Mouse (Mus musculus) embryo, embryonic 10 days (tissue): Measurements from ENCODE around the gene Insm2.

Source experiments
- DNase-seq: peaks from one replicate; pipeline ENCODE4 v3.0.0-alpha.2; 2015; ENCODE audit warnings: low spot score

Insm2 gene

DNA sequence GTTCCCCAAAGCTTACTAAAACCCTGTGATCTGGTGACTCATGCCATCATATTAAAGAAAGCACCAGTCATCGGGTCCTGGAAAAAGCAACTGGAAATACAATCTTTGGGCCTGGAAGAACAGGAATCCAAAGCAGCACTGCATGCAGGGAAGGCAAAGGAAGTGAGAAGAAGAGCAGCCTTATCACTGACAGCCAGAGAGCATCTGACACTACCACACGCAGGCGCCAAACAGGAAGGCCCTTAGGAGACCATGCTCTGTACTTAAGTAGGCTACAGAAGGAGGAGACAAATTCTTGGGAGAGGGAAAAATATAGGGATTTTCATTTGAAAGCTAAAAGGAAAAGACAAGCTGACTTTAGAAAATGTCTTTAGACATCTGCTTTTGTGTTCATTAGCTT, 5.2 kb downstream of the Insm2 start:
- DNase-seq = no peak

DNA sequence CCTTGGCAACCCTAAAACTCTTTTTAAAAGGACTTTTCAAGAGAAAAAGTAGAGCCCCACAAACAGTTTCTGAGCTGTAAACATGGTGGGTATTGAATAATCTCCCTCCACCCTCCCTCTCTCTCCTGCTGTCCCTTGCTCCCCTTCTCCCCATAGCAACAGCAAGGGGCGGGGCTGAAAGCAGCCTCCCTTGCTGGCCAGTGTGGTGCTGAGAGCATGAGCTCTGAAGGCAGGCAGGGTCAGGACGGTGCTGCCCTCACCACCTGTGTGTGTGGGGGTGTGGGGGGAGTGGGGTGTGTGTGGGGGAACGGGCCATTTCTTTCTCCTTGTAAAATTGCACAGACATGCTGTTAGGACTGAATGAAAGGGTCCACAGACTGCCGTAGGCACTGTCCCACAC, 8.7 kb downstream of the Insm2 start:
- peak; percentile 25 for DNase-seq

DNA sequence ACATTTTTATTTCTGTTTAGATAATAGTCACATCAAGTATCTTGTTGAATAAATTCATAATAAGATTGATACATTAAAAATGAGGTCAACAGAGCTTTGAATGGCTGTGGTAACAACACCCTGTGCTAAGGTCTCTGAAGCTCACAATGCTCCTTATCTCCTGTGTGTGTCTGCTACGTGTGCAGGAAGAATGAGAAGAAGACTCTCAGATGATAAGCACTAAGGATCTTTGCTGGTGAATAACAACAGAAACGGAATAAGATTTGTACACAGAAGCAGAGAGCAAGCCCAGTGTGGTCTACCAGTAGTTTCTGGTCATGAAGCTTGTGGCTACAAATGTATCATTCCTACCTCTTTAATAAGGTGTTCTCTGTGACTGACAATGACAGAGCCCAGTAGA, 11.6 kb downstream of the Insm2 start:
- no peak for DNase-seq

DNA sequence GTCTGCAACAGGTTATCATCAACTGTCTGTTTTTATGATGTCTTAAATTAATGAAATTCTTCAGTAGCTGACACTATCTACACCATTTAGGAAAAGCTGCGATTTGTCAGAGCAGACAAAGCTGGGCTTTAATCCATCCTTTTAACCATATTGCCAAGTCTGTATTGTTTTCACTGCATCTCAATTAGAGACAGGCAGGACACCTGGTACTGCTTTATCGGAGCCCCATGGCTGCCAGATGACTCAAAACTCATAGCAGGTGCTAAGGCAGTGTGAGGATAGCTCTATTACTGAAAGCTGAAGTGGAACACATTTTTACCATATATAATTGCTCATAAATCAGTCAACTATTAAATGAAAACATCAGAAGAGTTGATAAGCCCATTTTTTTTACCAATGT, 21.1 kb downstream of the Insm2 start:
- DNase-seq = no peak

DNA sequence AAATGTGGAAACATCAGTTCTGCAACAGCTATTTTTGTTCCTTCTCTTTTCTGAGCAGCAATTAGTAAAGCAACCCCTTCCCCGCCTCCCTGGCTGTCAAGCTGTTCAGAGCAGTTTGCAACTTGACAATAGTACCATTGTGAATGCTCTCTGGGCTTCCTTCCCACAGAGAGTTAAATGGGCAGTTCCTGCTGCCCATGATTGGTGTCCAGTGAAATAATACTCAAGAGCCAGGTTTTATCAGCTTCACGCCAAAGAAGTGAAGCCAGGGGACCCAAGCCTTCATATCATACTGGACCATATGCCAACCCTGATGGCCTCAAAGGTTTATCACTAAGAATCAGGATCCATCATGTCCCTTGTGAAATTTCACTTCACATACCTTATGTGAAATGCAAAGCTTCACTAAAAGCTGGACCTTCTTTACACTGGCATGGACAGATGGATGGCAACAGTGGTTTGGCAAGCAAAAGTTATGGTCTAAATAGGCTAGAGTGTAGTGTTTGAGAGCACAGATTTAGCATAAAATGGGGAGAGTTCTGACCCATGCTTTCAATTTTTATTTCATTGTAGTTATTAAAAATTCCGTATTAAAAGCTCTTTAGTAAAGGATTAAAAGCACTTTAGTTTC, 23.5 kb downstream of the Insm2 start:
- DNase-seq = peak; percentile 56

DNA sequence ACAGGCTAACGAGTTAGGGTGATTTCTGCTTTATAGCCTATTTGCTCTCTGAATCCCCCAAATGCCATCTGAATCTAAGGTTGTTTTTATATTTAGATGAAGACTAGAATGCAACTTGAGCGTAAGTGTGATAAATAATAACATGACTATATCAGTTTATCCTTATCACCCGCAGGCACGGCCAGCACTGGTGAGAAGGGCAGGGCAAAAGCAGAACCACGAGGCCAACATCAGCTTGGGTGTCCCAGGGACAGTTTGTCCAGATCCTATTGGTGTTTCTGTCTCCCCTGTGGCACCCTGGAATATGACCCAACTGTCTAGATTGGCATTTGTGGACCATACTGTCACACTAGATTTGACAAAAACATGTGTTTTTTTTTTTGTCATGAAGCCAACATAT, 24.0 kb downstream of the Insm2 start:
- DNase-seq = no peak

DNA sequence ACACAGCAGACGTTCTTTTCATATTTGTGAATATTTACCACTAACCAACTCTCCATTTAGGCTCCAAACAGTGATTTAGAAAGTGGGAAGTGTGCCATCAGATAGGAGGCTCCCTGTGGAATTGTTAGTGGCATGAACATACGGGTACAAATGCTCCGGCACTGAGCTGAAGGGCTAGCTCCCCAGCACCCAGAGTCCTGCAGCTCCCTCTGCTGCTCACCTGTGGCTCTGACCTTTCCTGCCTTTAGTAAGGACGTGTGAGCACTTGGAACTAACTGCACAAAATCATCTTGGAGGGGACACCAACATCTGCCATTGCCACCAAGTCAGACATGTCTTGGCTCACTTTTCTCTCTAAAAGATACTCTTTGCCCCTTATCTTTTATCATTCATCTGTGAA, 27.5 kb downstream of the Insm2 start:
- peak; percentile 46 for DNase-seq

DNA sequence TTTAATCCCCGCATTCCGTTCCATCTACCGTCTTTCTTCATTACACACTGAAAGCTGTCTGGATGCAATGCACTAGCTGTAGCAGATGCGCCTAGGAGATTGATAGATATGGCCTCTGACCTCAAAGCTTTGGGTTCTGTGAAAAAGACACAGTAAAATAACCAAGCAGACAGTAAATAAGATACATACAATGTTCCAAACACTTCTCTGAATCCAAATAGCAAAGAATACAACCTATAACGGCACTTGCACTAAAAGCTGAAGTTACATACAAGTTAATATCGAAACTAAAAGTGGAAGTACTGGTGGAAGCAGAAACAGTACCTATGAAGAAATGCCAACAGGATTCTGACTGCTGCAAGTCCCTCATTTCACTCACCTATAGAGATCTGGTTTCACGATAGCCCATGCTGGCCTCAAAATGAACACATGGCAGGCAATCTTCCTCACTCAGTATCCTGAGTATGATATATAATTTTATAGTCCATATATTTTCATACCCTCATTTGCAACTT, 48.8 kb downstream of the Insm2 start:
- DNase-seq = no peak
